Mouse (Mus musculus) gastrocnemius, postnatal 36 days (tissue): Measurements from ENCODE around the gene Nup210. TPM values are rescaled to one million over a fixed set of nuclear protein-coding genes. Genes with fewer than 3 reads are reported as not detected.

Experiments used
- DNase-seq, 2 experiments: peaks; one replicate each; pipeline ENCODE4 v3.0.0; 2022
- intact Hi-C: fragments of 180-260 bp; cut with DNase I; formaldehyde crosslinking; loops from one replicate; pipeline ENCODE4 v1.15.1; 2025
- total RNA-seq, 2 experiments: library from RNA; stranded (reverse); gene quantifications; 2 replicates each; pipeline ENCODE4 v1.2.3; 2021

Nup210 gene
- total RNA-seq, 2 experiments from 2014 or later, result 21.1 to 26.3 TPM

GRCm38 (mm10) chr6:90988648-90989317 lies 127.8 kb downstream of the Nup210 start, which contains the start of gene Iqsec1:
Gene Iqsec1, minus strand, starts transcription at chr6:90988685.
- intact Hi-C loops, result no loop called here

DNA sequence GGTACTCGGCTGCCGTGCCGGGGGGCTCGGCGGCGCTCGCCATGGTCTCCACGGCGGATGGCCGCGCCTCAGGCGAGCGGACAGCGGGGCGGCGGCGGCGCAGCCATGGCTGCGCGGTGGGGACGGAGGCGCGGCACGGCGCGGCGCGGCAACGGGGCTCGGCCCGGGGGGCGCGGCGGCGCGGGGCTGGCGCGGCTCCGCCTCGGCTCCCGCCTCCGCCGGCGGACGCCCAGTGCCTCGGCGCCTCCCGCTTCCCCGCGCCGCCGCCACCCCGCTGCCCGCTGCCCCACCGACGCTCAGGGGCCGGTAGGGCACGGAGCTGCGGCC lies 128.4 kb downstream of the Nup210 start:
- DNase-seq, result no peak
- intact Hi-C loops, result no loop called here

More at GRCm38 (mm10) chr6:90988648-90989317, 127.8 kb downstream of the Nup210 start, which contains the start of gene Iqsec1:
- DNase-seq, result peak; percentile 43 to 56

- intact Hi-C loops, result no loop called here
- DNase-seq, result peak in 1 of 2 experiments; percentile 18
These were observed 128.9 kb downstream of the Nup210 start for GRCm38 (mm10) chr6:90987561-90988298.

DNA sequence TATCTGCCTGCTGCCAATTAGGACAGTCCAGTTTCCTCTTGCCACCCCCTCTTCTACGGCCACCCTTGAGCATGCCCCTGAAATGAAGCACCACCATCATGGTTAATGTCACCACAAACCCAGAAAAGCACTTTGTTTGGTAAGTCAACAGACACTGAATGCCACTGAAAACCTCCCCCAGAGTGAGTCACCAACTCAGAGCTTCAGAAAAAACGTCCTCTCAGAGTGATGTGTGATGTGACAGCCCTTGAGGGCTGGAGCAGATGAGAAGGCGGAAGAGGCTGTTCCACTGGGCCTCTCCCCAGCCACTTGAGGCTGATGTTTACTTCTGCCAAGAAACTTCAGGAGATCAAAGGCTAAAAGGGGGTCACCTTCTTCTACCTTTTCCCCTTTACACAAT lies 132.5 kb downstream of the Nup210 start:
- DNase-seq, result no peak
- intact Hi-C loops, result no loop called here

- intact Hi-C loops, result no loop called here
- no peak for DNase-seq
These were observed 142.3 kb downstream of the Nup210 start for GRCm38 (mm10) chr6:90974279-90974678.

GRCm38 (mm10) chr6:90969341-90969871 lies 147.2 kb downstream of the Nup210 start:
- intact Hi-C loops, result no loop called here
- no peak for DNase-seq

Other genes starting within 250 kb of the Nup210 start
- gene Iqsec1, start 128.1 kb downstream of the Nup210 start, total RNA-seq, result 10 to 100 TPM; 61.2 to 79.8 TPM
- gene Hdac11, start 39.8 kb upstream of the Nup210 start, total RNA-seq, result 1 to 10 TPM; 3.7 to 4.0 TPM
- gene Fbln2, start 95.6 kb upstream of the Nup210 start, total RNA-seq, result 10 to 100 TPM; 42.5 to 50.6 TPM